Mouse (Mus musculus) retina, embryonic 14.5 days (tissue): ENCODE results near the gene Ndufv2.

Source experiments
- DNase-seq: peaks from one replicate; pipeline ENCODE4 v3.0.0-alpha.2; 2015; ENCODE audit warnings: low spot score

Ndufv2 gene

DNA sequence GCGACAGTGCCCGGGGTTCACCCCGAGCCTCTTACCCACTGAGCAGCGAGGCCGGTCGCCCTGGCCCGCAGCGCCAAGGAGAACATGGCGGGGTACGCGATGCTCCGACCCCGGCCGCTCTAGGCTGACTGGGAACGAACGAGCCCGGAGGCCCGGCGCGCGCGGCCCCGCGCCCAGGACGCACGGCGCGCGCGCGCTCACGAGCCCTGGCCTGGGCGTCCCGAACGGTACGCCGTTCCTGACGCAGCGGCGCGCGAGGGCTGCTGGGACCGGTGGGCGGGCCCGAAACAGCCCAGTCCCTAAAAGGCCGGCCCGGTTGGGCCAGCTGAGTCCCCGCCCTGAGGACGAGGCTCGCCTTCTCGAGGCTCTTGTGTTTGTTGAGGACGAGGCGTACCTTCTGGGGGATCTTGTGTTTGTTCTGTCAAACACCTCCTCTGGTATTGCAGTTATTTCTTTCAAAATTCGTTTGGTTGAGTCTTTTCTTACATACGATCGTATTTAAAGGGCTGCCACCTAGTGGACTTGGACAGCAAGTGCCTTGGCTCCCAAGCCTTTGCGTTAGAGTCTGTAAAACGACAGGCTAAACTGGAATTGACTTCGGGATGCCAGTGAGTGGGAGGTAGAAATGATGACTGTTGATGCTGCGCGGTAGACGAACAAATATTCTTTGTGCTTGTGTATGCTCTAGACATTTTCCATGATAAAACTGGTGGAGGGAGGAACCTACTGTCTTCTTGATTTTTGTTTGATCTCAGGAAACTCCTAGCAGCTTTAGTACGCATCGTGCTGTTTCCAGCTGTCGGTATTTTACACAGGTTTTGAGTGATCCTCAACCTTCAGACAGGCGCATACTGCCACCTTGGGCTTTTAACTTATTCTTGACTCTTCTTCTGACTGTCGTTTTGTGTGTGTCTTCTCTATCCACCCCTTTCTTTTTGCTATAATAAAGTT lies at the start of gene Ndufv2:
TSS of gene Ndufv2 (minus strand) at position 180 of the 951 bp plus-strand sequence.
- peak; percentile 99 for DNase-seq

GRCm38 (mm10) chr17:66131212-66131611 lies 29.9 kb upstream of the Ndufv2 start:
- DNase-seq, result peak; percentile 36

DNA sequence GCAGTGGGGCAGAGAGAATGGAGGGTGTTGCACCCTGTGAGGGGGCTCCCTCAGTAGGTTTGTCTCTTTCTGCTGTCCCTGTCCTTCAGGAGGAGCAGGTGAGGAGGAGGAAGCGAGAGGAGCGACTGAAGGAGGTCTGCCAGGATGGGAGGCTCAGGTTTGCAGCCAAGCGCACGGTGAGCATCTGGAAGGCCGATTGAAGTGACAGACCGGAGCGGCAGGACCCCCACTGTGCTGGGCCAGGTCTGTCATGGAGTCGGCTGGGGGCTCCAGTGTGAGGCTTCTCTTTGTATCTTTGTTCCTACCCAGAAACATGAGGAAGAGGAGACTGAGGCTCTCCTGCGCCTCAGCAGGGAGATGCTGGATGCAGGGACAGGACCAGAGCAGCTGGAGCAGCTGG lies 29.0 kb upstream of the Ndufv2 start:
- DNase-seq, result no peak

DNA sequence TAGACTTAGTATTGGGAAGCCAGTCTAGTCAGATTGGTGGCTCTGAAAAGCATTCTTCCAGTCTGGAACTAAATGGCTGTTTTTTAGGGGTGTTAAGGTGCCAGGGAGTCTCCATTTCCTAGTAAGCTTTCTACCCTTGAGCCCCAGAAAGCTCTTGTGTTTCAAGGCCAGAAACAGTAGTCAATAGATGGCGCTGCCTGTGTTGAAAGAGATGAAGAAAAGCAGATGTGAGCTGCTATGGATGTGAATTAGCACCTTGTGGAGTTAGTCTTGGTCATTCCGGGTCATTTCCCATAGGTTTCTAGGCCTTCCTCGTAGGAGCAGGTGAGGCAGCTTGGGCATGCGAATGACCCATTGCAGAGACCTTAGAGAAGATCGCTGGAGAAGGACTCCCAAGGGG lies 23.9 kb upstream of the Ndufv2 start:
- peak; percentile 29 for DNase-seq

DNA sequence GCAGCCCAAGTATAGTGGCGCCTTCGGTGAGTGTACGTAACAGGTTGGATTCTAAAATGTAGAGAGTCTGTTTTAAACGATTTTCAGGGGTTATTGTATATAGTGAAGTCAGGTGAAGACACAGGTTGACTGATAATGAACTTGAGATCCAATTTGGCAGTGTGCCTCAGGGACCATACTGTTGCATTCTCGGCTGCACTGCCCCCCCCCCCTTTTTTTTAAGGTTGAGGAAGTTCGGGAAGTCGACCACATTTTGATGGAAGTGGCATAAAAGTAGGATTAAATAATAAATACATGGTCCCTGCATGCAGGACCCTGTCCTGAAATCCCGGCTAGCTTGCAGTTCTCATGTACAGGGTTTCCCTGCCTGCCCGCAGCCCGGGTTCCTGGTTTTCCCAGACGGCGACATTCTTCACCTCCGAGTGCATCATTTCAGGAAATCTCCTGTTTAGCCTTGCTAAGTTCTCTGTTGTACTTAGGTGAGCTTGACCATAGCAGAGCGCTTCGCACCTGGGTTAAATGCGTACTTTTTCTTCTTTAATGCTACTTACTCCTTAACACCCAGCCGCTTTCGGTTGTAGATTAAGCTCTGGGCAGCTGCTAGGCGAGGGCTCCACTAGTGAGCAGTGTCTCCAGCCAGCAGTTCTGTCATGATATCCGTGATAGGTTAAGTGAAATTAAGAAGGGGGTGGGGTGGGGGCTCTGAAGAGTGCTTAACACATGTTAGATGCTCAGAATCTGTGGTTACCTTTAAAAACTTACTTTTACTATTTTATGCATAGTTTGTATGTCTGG lies 22.7 kb upstream of the Ndufv2 start:
- peak; percentile 22 for DNase-seq

GRCm38 (mm10) chr17:66123066-66123815 lies 21.9 kb upstream of the Ndufv2 start, which contains the start of gene Ddx11:
TSS of gene Ddx11 (plus strand) at chr17:66123520.
- peak; percentile 96 for DNase-seq

GRCm38 (mm10) chr17:66120701-66121100 lies 19.3 kb upstream of the Ndufv2 start:
- no peak for DNase-seq

GRCm38 (mm10) chr17:66118991-66119390 lies 17.6 kb upstream of the Ndufv2 start:
- no peak for DNase-seq

- no peak for DNase-seq
Measured at GRCm38 (mm10) chr17:66112166-66112565, 10.8 kb upstream of the Ndufv2 start.

GRCm38 (mm10) chr17:66111402-66111959 lies 10.1 kb upstream of the Ndufv2 start, which contains the start of gene Washc1:
TSS of gene Washc1 (plus strand) at chr17:66111545.
- DNase-seq, result peak; percentile 93

GRCm38 (mm10) chr17:66110746-66111145 lies 9.4 kb upstream of the Ndufv2 start:
- peak; percentile 6 for DNase-seq

GRCm38 (mm10) chr17:66108198-66108597 lies 6.8 kb upstream of the Ndufv2 start:
- no peak for DNase-seq

GRCm38 (mm10) chr17:66107466-66107865 lies 6.1 kb upstream of the Ndufv2 start:
- no peak for DNase-seq

- DNase-seq, result peak; percentile 87
Measured at GRCm38 (mm10) chr17:66106601-66107267, 5.4 kb upstream of the Ndufv2 start.

- DNase-seq, result no peak
Measured at GRCm38 (mm10) chr17:66104076-66104475, 2.7 kb upstream of the Ndufv2 start.

GRCm38 (mm10) chr17:66100566-66101379 lies 586 bp downstream of the Ndufv2 start:
- no peak for DNase-seq

DNA sequence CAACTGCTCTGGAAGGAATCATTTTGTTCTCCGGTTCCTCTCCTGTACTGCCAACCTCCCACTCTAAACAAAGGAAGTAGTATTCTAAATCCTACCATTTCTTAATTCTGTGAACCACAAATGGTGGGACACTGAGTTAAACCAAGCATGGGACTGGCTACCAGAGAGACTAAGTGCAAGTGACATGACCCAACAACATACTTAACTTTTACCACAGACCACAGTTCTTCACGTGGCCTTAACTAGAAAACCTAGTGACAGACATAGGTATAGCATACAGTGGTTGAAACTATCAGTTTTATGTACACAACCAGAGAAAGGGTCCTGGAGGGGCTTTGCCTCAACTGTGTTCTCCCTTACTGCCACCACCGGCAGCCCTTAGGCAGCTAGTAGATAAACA lies 8.7 kb downstream of the Ndufv2 start:
- no peak for DNase-seq

DNA sequence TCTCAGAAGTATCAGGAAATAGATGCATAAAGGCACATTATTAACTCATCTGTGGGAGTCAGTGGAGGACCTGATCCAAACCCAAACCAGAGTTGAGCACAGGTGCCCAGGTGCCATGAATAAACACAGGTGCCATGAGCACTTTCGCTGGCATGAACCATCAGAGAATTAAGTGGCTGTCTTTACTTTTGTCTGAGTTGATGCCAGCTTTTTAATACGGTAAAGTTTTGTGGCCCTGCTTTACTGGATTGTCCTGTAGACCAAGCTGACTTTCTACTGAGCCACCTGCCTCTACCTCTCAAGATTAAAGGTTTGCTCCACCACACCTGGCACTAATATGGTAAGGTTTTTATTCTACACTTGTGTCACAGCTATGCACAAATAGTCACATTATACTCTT lies 9.3 kb downstream of the Ndufv2 start:
- DNase-seq, result no peak

DNA sequence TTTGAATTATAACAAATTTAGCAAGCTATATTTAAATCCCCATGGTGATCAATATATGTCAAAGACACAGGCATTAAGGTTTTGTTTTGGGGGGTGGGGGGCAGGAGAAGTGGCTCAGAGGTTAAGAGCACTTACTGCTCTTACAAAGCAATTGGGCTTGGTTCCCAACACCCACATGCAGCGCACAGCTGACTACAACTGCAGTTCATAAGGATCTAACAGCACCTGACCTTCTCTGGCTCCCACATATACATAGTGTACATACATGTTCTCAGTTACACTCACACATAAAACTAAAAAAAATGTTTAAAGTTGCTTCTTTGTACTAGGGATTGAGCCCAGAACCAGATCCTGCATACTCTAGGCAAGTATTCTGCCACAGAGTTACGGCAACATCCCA lies 10.0 kb downstream of the Ndufv2 start:
- DNase-seq, result no peak

DNA sequence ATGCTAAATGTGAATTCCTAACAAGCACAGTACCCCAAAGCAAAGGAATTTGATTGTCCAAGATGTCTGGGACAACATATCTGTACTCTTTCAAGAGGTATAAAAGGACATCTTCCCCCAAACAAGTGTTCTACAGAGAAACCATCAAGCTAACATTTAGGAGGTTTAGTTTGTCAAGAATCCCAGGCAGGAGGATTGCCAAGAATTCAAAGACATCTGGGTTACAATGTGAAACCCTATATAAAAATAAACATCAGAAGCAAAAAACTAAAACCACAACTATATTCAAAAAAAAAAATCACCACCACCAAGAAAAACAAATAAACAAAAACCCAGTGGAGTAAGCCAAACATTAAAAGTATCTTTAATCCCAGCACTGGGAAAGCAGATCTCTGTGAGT lies 11.1 kb downstream of the Ndufv2 start:
- DNase-seq, result no peak
